Mouse (Mus musculus) ES-E14 (cell line): ENCODE data around the gene Mettl21c.

ENCODE experiments used
- CHD2 ChIP-seq: IDR thresholded peaks from 2 replicates; pipeline ENCODE4 v1.6.1; 2014; ENCODE audit warnings: mild to moderate bottlenecking, low read depth, low read length, inconsistent platforms
- HCFC1 ChIP-seq: IDR thresholded peaks from 2 replicates; pipeline ENCODE4 v1.6.1; 2012; ENCODE audit warnings: low read length, inconsistent platforms, borderline replicate concordance; ENCODE audit not compliant: insufficient read depth
- ZNF384 ChIP-seq: IDR thresholded peaks from 2 replicates; pipeline ENCODE4 v1.6.1; 2012; ENCODE audit warnings: low read depth, low read length, inconsistent platforms

- TF ChIP-seq HCFC1 (no peak), CHD2 (no peak), ZNF384 (no peak)
Measured at GRCm38 (mm10) chr1:43964381-43964780, 55.5 kb downstream of the Mettl21c start.
